Mouse (Mus musculus) layer of hippocampus, postnatal 36 days (tissue): ENCODE results near the gene Tapbp. TPM values are rescaled to one million over a fixed set of nuclear protein-coding genes. Genes with fewer than 3 reads are reported as not detected.

ENCODE experiments used
- DNase-seq, 2 experiments: peaks; one replicate each; pipeline ENCODE4 v3.0.0; 2022
- total RNA-seq, 2 experiments: library from RNA; stranded (reverse); gene quantifications; 2 replicates each; pipeline ENCODE4 v1.2.3; 2021

The Tapbp gene
- total RNA-seq, 2 experiments from 2014 or later, result 32.5 to 38.9 TPM

GRCm38 (mm10) chr17:33924577-33925283 lies 9.0 kb downstream of the Tapbp start:
- no peak for DNase-seq

GRCm38 (mm10) chr17:33925406-33926116 lies 9.9 kb downstream of the Tapbp start:
- DNase-seq, result no peak

GRCm38 (mm10) chr17:33926207-33926932 lies 10.7 kb downstream of the Tapbp start:
- no peak for DNase-seq

GRCm38 (mm10) chr17:33928251-33928947 lies 12.7 kb downstream of the Tapbp start:
- DNase-seq, result no peak

GRCm38 (mm10) chr17:33929371-33930279 lies 13.9 kb downstream of the Tapbp start, which contains the start of gene Rgl2:
Rgl2 (plus strand) TSS chr17:33929543.
- peak; percentile 92 to 94 for DNase-seq

- DNase-seq, result peak; percentile 71 to 72
Measured at GRCm38 (mm10) chr17:33930280-33931158, 14.8 kb downstream of the Tapbp start.

GRCm38 (mm10) chr17:33931159-33931866 lies 15.6 kb downstream of the Tapbp start:
- no peak for DNase-seq

GRCm38 (mm10) chr17:33931947-33932346 lies 16.2 kb downstream of the Tapbp start:
- DNase-seq, result no peak

- no peak for DNase-seq
Measured at GRCm38 (mm10) chr17:33932448-33932847, 16.7 kb downstream of the Tapbp start.

- DNase-seq, result no peak
Measured at GRCm38 (mm10) chr17:33932970-33933369, 17.3 kb downstream of the Tapbp start.

GRCm38 (mm10) chr17:33935422-33936055 lies 19.8 kb downstream of the Tapbp start:
- DNase-seq, result no peak

GRCm38 (mm10) chr17:33936993-33937392 lies 21.3 kb downstream of the Tapbp start:
- DNase-seq, result no peak

GRCm38 (mm10) chr17:33938783-33939182 lies 23.1 kb downstream of the Tapbp start:
- DNase-seq, result no peak

- DNase-seq, result peak; percentile 83 to 86
Measured at GRCm38 (mm10) chr17:33940206-33940805, 24.6 kb downstream of the Tapbp start, which contains the start of the genes Pfdn6 and Wdr46. Pfdn6 (minus strand) TSS chr17:33940343. Wdr46 (plus strand) TSS chr17:33940660.

- no peak for DNase-seq
Measured at GRCm38 (mm10) chr17:33940981-33941380, 25.3 kb downstream of the Tapbp start.

- DNase-seq, result no peak
Measured at GRCm38 (mm10) chr17:33941381-33941780, 25.7 kb downstream of the Tapbp start.

- DNase-seq, result no peak
Measured at GRCm38 (mm10) chr17:33943454-33943853, 27.8 kb downstream of the Tapbp start.

- DNase-seq, result no peak
Measured at GRCm38 (mm10) chr17:33947430-33948089, 31.9 kb downstream of the Tapbp start.
